Mouse (Mus musculus) frontal cortex, postnatal 10 days (tissue): ENCODE measurements at regions not wholly inside any gene's neighbourhood (a gene's known extent, or its start where the extent isn't known, plus 50 kb on each side); places are given as distances from the start of the nearest gene placed in this dataset.

Experiments used
- DNase-seq, 2 experiments: peaks; one replicate each; pipeline ENCODE4 v3.0.0; 2022; ENCODE audit warnings: low spot score in 2 of 2, mixed read lengths in 1 of 2

DNA sequence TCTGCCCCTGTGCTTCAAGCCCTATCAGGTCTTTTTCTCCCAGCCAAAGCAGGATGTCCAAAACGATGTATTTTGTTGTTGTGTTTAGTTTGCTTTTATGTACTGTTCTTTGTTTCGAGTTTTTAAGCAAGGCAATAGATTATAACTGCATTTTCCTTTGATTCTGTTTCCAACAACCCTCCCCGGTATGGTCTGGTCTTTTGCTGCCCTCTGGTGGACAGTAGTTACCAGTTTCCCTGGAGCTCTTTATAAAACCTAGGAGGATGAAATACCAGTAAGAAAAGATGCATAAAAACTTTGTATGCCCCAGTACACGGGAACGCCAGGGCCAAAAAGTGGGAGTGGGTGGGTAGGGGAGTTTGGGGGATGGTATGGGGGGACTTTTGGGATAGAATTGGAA, 73.9 kb upstream of the Itm2a start:
- DNase-seq: peak in 1 of 2 experiments; percentile 9

DNA sequence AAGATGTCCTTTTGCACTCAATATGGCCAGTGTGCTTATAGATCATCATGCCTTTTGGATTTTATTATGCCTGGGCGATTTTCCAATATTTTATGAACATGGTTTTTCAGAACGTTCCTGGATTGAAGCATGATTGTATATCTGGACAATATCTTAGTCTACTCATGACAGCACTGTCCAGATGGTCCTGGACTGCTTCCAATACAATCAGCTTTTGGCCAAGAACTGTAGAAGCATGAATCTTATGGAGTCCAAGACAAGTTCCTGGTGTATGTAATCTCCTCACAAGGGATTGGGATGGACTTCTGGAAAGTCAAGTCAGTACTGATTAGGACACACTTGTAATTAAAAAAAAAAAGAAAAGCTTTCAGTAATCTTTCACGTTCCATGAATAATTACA, 66.1 kb upstream of the Itm2a start:
- DNase-seq: no peak
